Mouse (Mus musculus) intestine, embryonic 14.5 days (tissue): Measurements from ENCODE around the gene Jmy. TPM values are rescaled to one million over a fixed set of nuclear protein-coding genes. Genes with fewer than 3 reads are reported as not detected.

Experiments
- ATAC-seq: fragments of 200-750 bp; cut with Nextera tagmentation; replicated peaks from 2 replicates; pipeline ENCODE4 v1.8.0; 2017; ENCODE audit warnings: low read depth, moderate number of reproducible peaks, moderate TSS enrichment, moderate library complexity; ENCODE audit not compliant: low FRiP score, low TSS enrichment
- DNase-seq: peaks from one replicate; pipeline ENCODE4 v3.0.0-alpha.2; 2018; ENCODE audit warnings: low spot score
- H3K27ac ChIP-seq: fragments of 300-500 bp; sonication (generic); 2 replicates; pipeline ENCODE4 v1.5.1; 2014; ENCODE audit warnings: low read depth, mild to moderate bottlenecking, control low read depth
- H3K27me3 ChIP-seq: fragments of 300-500 bp; sonication (generic); replicated peaks from 2 replicates; pipeline ENCODE4 v1.6.1; 2014; ENCODE audit warnings: low read length, control low read depth; ENCODE audit not compliant: control insufficient read depth, insufficient read depth
- H3K36me3 ChIP-seq: fragments of 300-500 bp; sonication (generic); 2 replicates; pipeline ENCODE4 v1.6.1; 2014; ENCODE audit warnings: low read length, control low read depth; ENCODE audit not compliant: control insufficient read depth, insufficient read depth
- H3K4me1 ChIP-seq: fragments of 300-500 bp; sonication (generic); replicated peaks from 2 replicates; pipeline ENCODE4 v1.6.1; 2014; ENCODE audit warnings: low read length, control low read depth, mixed read lengths; ENCODE audit not compliant: control insufficient read depth, insufficient read depth
- H3K4me2 ChIP-seq: fragments of 300-500 bp; sonication (generic); 2 replicates; pipeline ENCODE4 v1.6.1; 2014; ENCODE audit warnings: low read length
- H3K4me3 ChIP-seq: fragments of 300-500 bp; sonication (generic); 2 replicates; pipeline ENCODE4 v1.5.1; 2014; ENCODE audit warnings: low read depth, low read length, control low read depth, mixed read lengths
- H3K9ac ChIP-seq: fragments of 300-500 bp; sonication (generic); 2 replicates; pipeline ENCODE4 v1.6.1; 2014; ENCODE audit warnings: mild to moderate bottlenecking, low read length
- H3K9me3 ChIP-seq: fragments of 300-500 bp; sonication (generic); 2 replicates; pipeline ENCODE4 v1.6.1; 2016; ENCODE audit warnings: low read length, control low read depth; ENCODE audit not compliant: control insufficient read depth
- WGBS: fragments of 180-500 bp; shearing (Covaris S2); extraction: QIAGEN DNeasy Blood & Tissue Kit; methylation state at CpG from one replicate; pipeline ENCODE4 v1.1.7; 2014; 5-methylcytosine and 5-hydroxymethylcytosine counted together
- polyA plus RNA-seq: library from polyadenylated mRNA; unstranded; fragments of >200 nt; fragmentation: Nextera tagmentation; extraction: Ambion mirVana; gene quantifications from 2 replicates; pipeline ENCODE4 v1.2.1, GENCODE M21; 2014

The Jmy gene
- polyA plus RNA-seq, 1 experiment from 2014 or later = 6.1 TPM

DNA sequence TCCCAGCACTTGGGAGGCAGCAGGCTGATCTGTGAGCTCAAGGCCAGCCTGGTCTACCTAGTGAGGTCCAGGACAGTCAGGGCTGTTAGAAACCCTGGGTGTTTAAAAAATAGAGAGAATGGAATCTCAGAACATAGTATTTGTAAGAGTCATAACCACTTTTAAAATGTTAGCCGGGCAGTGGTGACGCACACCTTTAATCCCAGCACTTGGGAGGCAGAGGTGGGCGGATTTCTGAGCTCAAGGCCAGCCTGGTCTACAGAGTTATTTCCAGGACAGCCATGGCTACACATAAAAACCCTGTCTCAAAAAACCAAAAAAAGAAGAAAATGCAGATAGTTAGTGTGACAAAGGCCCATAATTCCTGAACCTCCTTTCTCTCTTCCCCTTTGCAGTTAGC is 15.3 kb downstream of the Jmy start:
- DNase-seq (no peak), ATAC-seq (no peak)
- Histone ChIP-seq H3K9me3 (no peaks in the 10 kb centered on the region), H3K9ac (no peak overlapping the region), H3K4me1 (0 out of 2 replicates have a peak, but pooled peaks cover 5% of the 10 kb centered on the region), H3K4me3 (no peak overlapping the region), H3K27me3 (no peaks in the 10 kb centered on the region), H3K27ac (no peak overlapping the region), H3K36me3 (no peaks in the 10 kb centered on the region), H3K4me2 (no peak overlapping the region)
- 94% methylated on average over 3 of the region's 3 CpGs for whole genome bisulfite sequencing

GRCm38 (mm10) chr13:93481110-93481509 is 18.5 kb downstream of the Jmy start:
- WGBS = 95% methylated on average over 3 of the region's 3 CpGs
- H3K27ac ChIP-seq = no peak overlapping the region

GRCm38 (mm10) chr13:93478344-93478743 is 21.3 kb downstream of the Jmy start:
- Histone ChIP-seq H3K4me3 (no peak overlapping the region), H3K9me3 (peaks cover 5% of the 10 kb centered on the region; the same call in 1 of the 2 replicates), H3K36me3 (no peaks in the 10 kb centered on the region), H3K4me1 (no peaks in the 10 kb centered on the region), H3K4me2 (no peak overlapping the region), H3K27me3 (no peaks in the 10 kb centered on the region), H3K9ac (no peak overlapping the region), H3K27ac (no peak overlapping the region)
- 93% methylated on average over 3 of the region's 3 CpGs for WGBS
- DNase-seq = no peak
- no peak for ATAC-seq

More at GRCm38 (mm10) chr13:93481110-93481509, 18.5 kb downstream of the Jmy start:
- H3K27me3 ChIP-seq = no peaks in the 10 kb centered on the region
- no peaks in the 10 kb centered on the region for H3K4me1 ChIP-seq
- H3K4me2 ChIP-seq = no peak overlapping the region
- H3K36me3 ChIP-seq = no peaks in the 10 kb centered on the region
- no peak for DNase-seq
- H3K9me3 ChIP-seq = no peaks in the 10 kb centered on the region
- H3K4me3 ChIP-seq = no peak overlapping the region
- no peak overlapping the region for H3K9ac ChIP-seq
- no peak for ATAC-seq

GRCm38 (mm10) chr13:93468355-93468754 is 31.3 kb downstream of the Jmy start:
- H3K27ac ChIP-seq = no peak overlapping the region
- ATAC-seq (no peak), DNase-seq (no peak)
- H3K4me1 ChIP-seq = 0 out of 2 replicates have a peak, but pooled peaks cover 3% of the 10 kb centered on the region
- H3K36me3 ChIP-seq = peaks cover 19% of the 10 kb centered on the region
- H3K4me3 ChIP-seq = no peak overlapping the region
- H3K4me2 ChIP-seq = no peak overlapping the region
- H3K27me3 ChIP-seq = no peaks in the 10 kb centered on the region
- H3K9ac ChIP-seq = no peak overlapping the region
- 99% methylated on average over 3 of the region's 3 CpGs for whole genome bisulfite sequencing
- H3K9me3 ChIP-seq = no peaks in the 10 kb centered on the region

DNA sequence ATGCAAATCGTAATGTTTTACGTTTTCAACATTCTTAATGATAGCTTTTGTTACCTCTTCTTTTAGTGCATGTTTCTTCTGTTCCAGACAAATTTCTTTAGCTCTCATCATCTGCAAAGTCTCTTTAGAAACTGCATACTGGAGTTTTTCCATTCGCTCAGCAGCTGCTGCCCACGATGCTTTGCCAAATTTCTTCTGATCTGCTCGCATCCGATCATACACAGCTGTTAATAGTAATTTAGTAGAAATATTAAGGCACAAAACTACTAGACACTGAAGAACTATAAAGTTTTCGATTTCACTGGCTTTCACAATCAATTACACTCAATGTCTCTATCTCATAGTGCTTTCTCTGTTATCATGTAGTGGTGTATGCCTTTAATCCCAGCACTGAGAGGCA is 40.0 kb downstream of the Jmy start:
- Histone ChIP-seq H3K9me3 (no peaks in the 10 kb centered on the region), H3K27me3 (no peaks in the 10 kb centered on the region), H3K4me3 (no peak overlapping the region), H3K36me3 (peaks cover 38% of the 10 kb centered on the region), H3K4me1 (no peaks in the 10 kb centered on the region), H3K27ac (no peak overlapping the region), H3K4me2 (no peak overlapping the region), H3K9ac (no peak overlapping the region)
- DNase-seq (no peak), ATAC-seq (no peak)
- 86% methylated on average over 7 of the region's 7 CpGs for WGBS

DNA sequence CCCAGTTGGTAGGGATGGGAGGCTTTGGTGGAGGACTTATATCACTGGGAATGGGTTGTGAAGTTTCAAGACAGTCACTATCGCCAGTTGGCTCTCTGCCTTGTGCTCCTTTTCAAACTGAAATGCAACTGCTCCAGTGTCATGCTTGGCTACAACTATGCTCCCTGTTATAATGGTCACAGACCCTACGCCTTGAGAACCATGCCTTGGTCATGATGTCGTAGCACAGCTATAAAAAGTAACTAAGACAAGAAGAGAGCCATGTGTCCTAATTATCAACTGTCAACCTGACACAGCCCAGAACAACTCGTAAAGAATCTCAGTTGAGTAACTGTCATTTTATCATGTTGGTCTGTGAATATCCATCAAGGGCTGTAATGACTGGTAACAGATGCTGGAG is 41.0 kb downstream of the Jmy start:
- H3K9me3 ChIP-seq = no peaks in the 10 kb centered on the region
- H3K27me3 ChIP-seq = no peaks in the 10 kb centered on the region
- ATAC-seq (no peak), DNase-seq (no peak)
- H3K4me3 ChIP-seq = no peak overlapping the region
- no peak overlapping the region for H3K27ac ChIP-seq
- no peak overlapping the region for H3K9ac ChIP-seq
- H3K4me1 ChIP-seq = no peaks in the 10 kb centered on the region
- no peak overlapping the region for H3K4me2 ChIP-seq
- 81% methylated on average over 4 of the region's 4 CpGs for WGBS
- H3K36me3 ChIP-seq = peaks cover 40% of the 10 kb centered on the region

GRCm38 (mm10) chr13:93453275-93453674 is 46.3 kb downstream of the Jmy start:
- H3K27ac ChIP-seq = no peak overlapping the region
- no peak for DNase-seq
- no peak for ATAC-seq
- WGBS = 97% methylated on average over 6 of the region's 6 CpGs
- H3K4me2 ChIP-seq = no peak overlapping the region
- H3K27me3 ChIP-seq = no peaks in the 10 kb centered on the region
- H3K9me3 ChIP-seq = no peaks in the 10 kb centered on the region
- no peaks in the 10 kb centered on the region for H3K4me1 ChIP-seq
- no peak overlapping the region for H3K9ac ChIP-seq
- peaks cover 51% of the 10 kb centered on the region for H3K36me3 ChIP-seq
- H3K4me3 ChIP-seq = no peak overlapping the region

- no peaks in the 10 kb centered on the region for H3K27me3 ChIP-seq
- peaks cover 46% of the 10 kb centered on the region for H3K36me3 ChIP-seq
- ATAC-seq = no peak
- no peak overlapping the region for H3K4me2 ChIP-seq
- no peak overlapping the region for H3K9ac ChIP-seq
- no peaks in the 10 kb centered on the region for H3K9me3 ChIP-seq
- no peak overlapping the region for H3K4me3 ChIP-seq
- H3K27ac ChIP-seq = no peak overlapping the region
- no peaks in the 10 kb centered on the region for H3K4me1 ChIP-seq
- 90% methylated on average over 3 of the region's 3 CpGs for WGBS
- no peak for DNase-seq
These were observed 59.4 kb downstream of the Jmy start for GRCm38 (mm10) chr13:93440167-93440566.

- Histone ChIP-seq H3K27ac (no peak overlapping the region), H3K9me3 (no peaks in the 10 kb centered on the region), H3K4me3 (no peak overlapping the region), H3K4me1 (no peaks in the 10 kb centered on the region), H3K9ac (no peak overlapping the region), H3K4me2 (no peak overlapping the region), H3K36me3 (peaks cover 11% of the 10 kb centered on the region), H3K27me3 (no peaks in the 10 kb centered on the region)
- ATAC-seq (no peak), DNase-seq (no peak)
- 93% methylated on average over 1 of the region's 1 CpGs for WGBS
These were observed 70.4 kb downstream of the Jmy start for GRCm38 (mm10) chr13:93429205-93429604.
